Mouse (Mus musculus) heart, postnatal 0 days (tissue): ENCODE measurements around the gene Myrip. TPM values are rescaled to one million over a fixed set of nuclear protein-coding genes. Genes with fewer than 3 reads are reported as not detected.

Experiments
- ATAC-seq: fragments of 200-750 bp; cut with Nextera tagmentation; 2 replicates; pipeline ENCODE4 v1.8.0; 2017; ENCODE audit warnings: low read depth, moderate number of reproducible peaks, moderate library complexity; ENCODE audit not compliant: insufficient read depth
- DNase-seq: peaks from one replicate; pipeline ENCODE4 v3.0.0-alpha.2; 2016; ENCODE audit warnings: low spot score
- H3K27ac ChIP-seq: fragments of 300-500 bp; sonication (generic); 2 replicates; pipeline ENCODE4 v1.5.1; 2014; ENCODE audit warnings: low read depth, mild to moderate bottlenecking
- H3K27me3 ChIP-seq: fragments of 300-500 bp; sonication (generic); 2 replicates; pipeline ENCODE4 v1.6.1; 2014; ENCODE audit warnings: low read length, mixed read lengths; ENCODE audit not compliant: control insufficient read depth, insufficient read depth
- H3K36me3 ChIP-seq: fragments of 300-500 bp; sonication (generic); replicated peaks from 2 replicates; pipeline ENCODE4 v1.6.1; 2014; ENCODE audit warnings: low read length, mixed read lengths; ENCODE audit not compliant: control insufficient read depth, insufficient read depth
- H3K4me1 ChIP-seq: fragments of 300-500 bp; sonication (generic); 2 replicates; pipeline ENCODE4 v1.6.1; 2014; ENCODE audit warnings: antibody characterized with exemption; ENCODE audit not compliant: control insufficient read depth, insufficient read depth
- H3K4me2 ChIP-seq: fragments of 300-500 bp; sonication (generic); 2 replicates; pipeline ENCODE4 v1.6.1; 2014; ENCODE audit warnings: low read depth, mild to moderate bottlenecking, low read length, moderate library complexity
- H3K4me3 ChIP-seq: fragments of 300-500 bp; sonication (generic); 2 replicates; pipeline ENCODE4 v1.5.1; 2014; ENCODE audit warnings: low read depth, low read length
- H3K9ac ChIP-seq: fragments of 300-500 bp; sonication (generic); replicated peaks from 2 replicates; pipeline ENCODE4 v1.6.1; 2014; ENCODE audit warnings: low read depth, low read length, mixed read lengths
- H3K9me3 ChIP-seq: fragments of 300-500 bp; sonication (generic); replicated peaks from 2 replicates; pipeline ENCODE4 v1.6.1; 2016; ENCODE audit warnings: low read length; ENCODE audit not compliant: control insufficient read depth
- CTCF ChIP-seq: IDR thresholded peaks from 2 replicates; pipeline ENCODE4 v1.5.1; 2016; ENCODE audit warnings: antibody characterized with exemption, control low read depth, low read depth
- EP300 ChIP-seq: IDR thresholded peaks from 2 replicates; pipeline ENCODE4 v1.6.1; 2016; ENCODE audit warnings: antibody characterized with exemption, low read depth
- WGBS: fragments of 180-500 bp; shearing (Covaris S2); extraction: QIAGEN DNeasy Blood & Tissue Kit; methylation state at CpG from one replicate; pipeline ENCODE4 v1.1.7; 2014; 5-methylcytosine and 5-hydroxymethylcytosine counted together
- polyA plus RNA-seq: library from polyadenylated mRNA; unstranded; fragments of >200 nt; fragmentation: Nextera tagmentation; extraction: Ambion mirVana; gene quantifications from 2 replicates; pipeline ENCODE4 v1.2.1, GENCODE M21; 2015
- total RNA-seq: library from RNA; depleted of rRNA; stranded (reverse); fragments of >200 nt; gene quantifications from 2 replicates; pipeline ENCODE4 v1.2.3, GENCODE M21; 2014; ENCODE audit warnings: low replicate concordance; rRNA removed

The Myrip gene
- total and polyA plus RNA-seq, 2 experiments from 2014 or later, result 0.34 to 2.6 TPM

DNA sequence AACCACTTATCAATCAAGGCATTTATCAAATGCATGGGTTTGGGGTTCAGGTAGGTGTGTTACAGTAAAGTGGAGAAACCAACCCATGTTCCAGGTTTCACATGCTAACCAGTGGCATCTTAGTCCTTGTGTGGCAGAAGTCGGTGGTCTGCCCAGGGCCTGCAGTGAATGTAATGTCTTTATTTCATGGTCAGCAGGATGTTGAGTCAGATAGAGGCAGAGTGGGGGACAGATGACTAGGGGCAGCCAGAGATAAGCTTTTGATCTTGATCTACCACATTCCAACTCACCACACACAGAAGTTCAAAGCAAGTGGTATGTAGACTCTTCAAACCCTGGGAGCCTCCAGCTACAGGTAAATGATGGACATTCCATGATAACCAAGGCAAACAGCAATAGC is 219.8 kb downstream of the Myrip start:
- no peak overlapping the region for H3K4me2 ChIP-seq
- no peaks in the 10 kb centered on the region for H3K4me1 ChIP-seq
- ATAC-seq, result no peak
- no peak overlapping the region for H3K9ac ChIP-seq
- H3K4me3 ChIP-seq, result no peak overlapping the region
- no peak for DNase-seq
- H3K36me3 ChIP-seq, result no peaks in the 10 kb centered on the region
- no peaks in the 10 kb centered on the region for H3K27me3 ChIP-seq
- TF ChIP-seq CTCF (no peak), EP300 (no peak)
- WGBS, result 76% methylated on average over 1 of the region's 1 CpGs
- H3K9me3 ChIP-seq, result no peaks in the 10 kb centered on the region
- no peak overlapping the region for H3K27ac ChIP-seq

Other genes with a start within 250 kb of the Myrip start
- gene Cx3cr1, start 231.6 kb upstream of the Myrip start, total RNA-seq, result 1.5 and 5.2 TPM in 2 replicates
- 4.1 and 4.7 TPM in 2 replicates for gene Cx3cr1, start 231.6 kb upstream of the Myrip start, polyA plus RNA-seq
- gene Ccr8, start 209.4 kb upstream of the Myrip start, total RNA-seq, result not detected in 2 replicates
- gene Ccr8, start 209.4 kb upstream of the Myrip start, polyA plus RNA-seq, result not detected in 2 replicates
- gene Slc25a38, start 191.1 kb upstream of the Myrip start, total RNA-seq, result 16.8 and 24.5 TPM in 2 replicates
- 11.3 and 13.4 TPM in 2 replicates for gene Slc25a38, start 191.1 kb upstream of the Myrip start, polyA plus RNA-seq
- 1,454 and 1,728 TPM in 2 replicates for gene Rpsa, start 173.8 kb upstream of the Myrip start, total RNA-seq
- 572 and 602 TPM in 2 replicates for gene Rpsa, start 173.8 kb upstream of the Myrip start, polyA plus RNA-seq
- gene Mobp, start 151.8 kb upstream of the Myrip start, total RNA-seq, result not detected in 2 replicates
- gene Mobp, start 151.8 kb upstream of the Myrip start, polyA plus RNA-seq, result 0.04 and 0.07 TPM in 2 replicates
- gene Eif1b, start 190.7 kb downstream of the Myrip start, total RNA-seq, result 50.9 and 65.9 TPM in 2 replicates
- 136 and 137 TPM in 2 replicates for gene Eif1b, start 190.7 kb downstream of the Myrip start, polyA plus RNA-seq
- gene Entpd3, start 238.3 kb downstream of the Myrip start, total RNA-seq, result 0.23 and 2.8 TPM in 2 replicates
- 0.05 TPM in 1 of 2 replicates, not detected in the other for gene Entpd3, start 238.3 kb downstream of the Myrip start, polyA plus RNA-seq